Mouse (Mus musculus) forebrain, embryonic 14.5 days (tissue): Measurements from ENCODE around the gene Homer2. TPM values are rescaled to one million over a fixed set of nuclear protein-coding genes. Genes with fewer than 3 reads are reported as not detected.

Source experiments
- ATAC-seq: fragments of 200-750 bp; cut with Nextera tagmentation; 2 replicates; pipeline ENCODE4 v1.8.0; 2017; ENCODE audit warnings: mild to moderate bottlenecking, moderate library complexity
- DNase-seq: peaks from one replicate; pipeline ENCODE4 v3.0.0-alpha.2; 2015; ENCODE audit warnings: low spot score
- H3K27ac ChIP-seq: fragments of 300-500 bp; sonication (generic); 2 replicates; pipeline ENCODE4 v1.5.1; 2014; ENCODE audit warnings: low read depth, mild to moderate bottlenecking, control low read depth, low read length, moderate library complexity
- H3K27me3 ChIP-seq: fragments of 300-500 bp; sonication (generic); replicated peaks from 2 replicates; pipeline ENCODE4 v1.6.1; 2014; ENCODE audit warnings: low read length, control low read depth, mixed read lengths; ENCODE audit not compliant: control insufficient read depth, insufficient read depth
- H3K36me3 ChIP-seq: fragments of 300-500 bp; sonication (generic); 2 replicates; pipeline ENCODE4 v1.6.1; 2014; ENCODE audit warnings: low read length, control low read depth; ENCODE audit not compliant: control insufficient read depth, insufficient read depth
- H3K4me1 ChIP-seq: fragments of 300-500 bp; sonication (generic); 2 replicates; pipeline ENCODE4 v1.6.1; 2014; ENCODE audit warnings: antibody characterized with exemption, low read length, control low read depth; ENCODE audit not compliant: control insufficient read depth, insufficient read depth
- H3K4me2 ChIP-seq: fragments of 300-500 bp; sonication (generic); 2 replicates; pipeline ENCODE4 v1.6.1; 2014; ENCODE audit warnings: mild to moderate bottlenecking, control low read depth, low read length
- H3K4me3 ChIP-seq: fragments of 300-500 bp; sonication (generic); 2 replicates; pipeline ENCODE4 v1.5.1; 2014; ENCODE audit warnings: low read depth, low read length, control low read depth
- H3K9ac ChIP-seq: fragments of 300-500 bp; sonication (generic); 2 replicates; pipeline ENCODE4 v1.6.1; 2014; ENCODE audit warnings: mild to moderate bottlenecking, low read length, control low read depth, moderate library complexity
- H3K9me3 ChIP-seq: fragments of 300-500 bp; sonication (generic); replicated peaks from 2 replicates; pipeline ENCODE4 v1.6.1; 2016; ENCODE audit warnings: low read length, control low read depth, mixed read lengths; ENCODE audit not compliant: control insufficient read depth
- WGBS: fragments of 180-500 bp; shearing (Covaris S2); extraction: QIAGEN DNeasy Blood & Tissue Kit; methylation state at CpG from one replicate; pipeline ENCODE4 v1.1.7; 2014; 5-methylcytosine and 5-hydroxymethylcytosine counted together
- polyA plus RNA-seq: library from polyadenylated mRNA; unstranded; fragments of >200 nt; fragmentation: Nextera tagmentation; extraction: Ambion mirVana; gene quantifications from 2 replicates; pipeline ENCODE4 v1.2.1, GENCODE M21; 2014

Homer2 gene
- polyA plus RNA-seq, 1 experiment from 2014 or later: 16.6 TPM

DNA sequence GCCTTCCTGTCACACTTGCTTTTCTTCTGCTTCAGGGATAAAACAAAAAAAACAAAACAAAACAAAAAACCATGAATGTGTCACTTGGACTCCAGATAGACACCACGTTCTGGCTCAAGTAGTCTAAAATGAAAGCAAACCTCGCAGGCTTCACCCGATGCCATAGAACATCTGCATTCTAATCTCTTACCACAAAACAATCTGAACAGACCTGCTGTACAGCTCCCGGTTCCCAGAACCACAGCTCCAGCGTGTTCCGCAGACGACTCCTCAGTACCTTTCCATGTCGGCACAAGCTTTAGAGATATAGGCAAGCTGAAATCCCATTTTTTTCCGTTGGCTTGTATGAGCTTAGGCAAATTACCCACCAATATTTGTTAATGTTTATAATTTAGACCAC is 22.5 kb upstream of the Homer2 start:
- no peak for DNase-seq
- 89% methylated on average over 9 of the region's 9 CpGs for WGBS
- no peak overlapping the region for H3K9ac ChIP-seq
- no peaks in the 10 kb centered on the region for H3K36me3 ChIP-seq
- no peak overlapping the region for H3K4me3 ChIP-seq
- H3K4me1 ChIP-seq: no peaks in the 10 kb centered on the region
- no peaks in the 10 kb centered on the region for H3K9me3 ChIP-seq
- no peak overlapping the region for H3K4me2 ChIP-seq
- H3K27me3 ChIP-seq: no peaks in the 10 kb centered on the region
- no peak for ATAC-seq
- H3K27ac ChIP-seq: no peak overlapping the region

GRCm38 (mm10) chr7:81727716-81728115 is 20.4 kb upstream of the Homer2 start:
- ATAC-seq: no peak
- Histone ChIP-seq H3K36me3 (no peaks in the 10 kb centered on the region), H3K9ac (no peak overlapping the region), H3K4me2 (no peak overlapping the region), H3K4me3 (no peak overlapping the region), H3K4me1 (no peaks in the 10 kb centered on the region), H3K27me3 (no peaks in the 10 kb centered on the region), H3K27ac (no peak overlapping the region), H3K9me3 (no peaks in the 10 kb centered on the region)
- 80% methylated on average over 9 of the region's 9 CpGs for WGBS
- no peak for DNase-seq

- DNase-seq (no peak), ATAC-seq (no peak)
- WGBS: 60% methylated on average over 2 of the region's 2 CpGs
- H3K9ac ChIP-seq: no peak overlapping the region
- no peaks in the 10 kb centered on the region for H3K27me3 ChIP-seq
- H3K4me2 ChIP-seq: no peak overlapping the region
- no peaks in the 10 kb centered on the region for H3K4me1 ChIP-seq
- H3K4me3 ChIP-seq: no peak overlapping the region
- H3K27ac ChIP-seq: no peak overlapping the region
- H3K9me3 ChIP-seq: no peaks in the 10 kb centered on the region
- no peaks in the 10 kb centered on the region for H3K36me3 ChIP-seq
Measured at GRCm38 (mm10) chr7:81726728-81727005, 19.3 kb upstream of the Homer2 start.

DNA sequence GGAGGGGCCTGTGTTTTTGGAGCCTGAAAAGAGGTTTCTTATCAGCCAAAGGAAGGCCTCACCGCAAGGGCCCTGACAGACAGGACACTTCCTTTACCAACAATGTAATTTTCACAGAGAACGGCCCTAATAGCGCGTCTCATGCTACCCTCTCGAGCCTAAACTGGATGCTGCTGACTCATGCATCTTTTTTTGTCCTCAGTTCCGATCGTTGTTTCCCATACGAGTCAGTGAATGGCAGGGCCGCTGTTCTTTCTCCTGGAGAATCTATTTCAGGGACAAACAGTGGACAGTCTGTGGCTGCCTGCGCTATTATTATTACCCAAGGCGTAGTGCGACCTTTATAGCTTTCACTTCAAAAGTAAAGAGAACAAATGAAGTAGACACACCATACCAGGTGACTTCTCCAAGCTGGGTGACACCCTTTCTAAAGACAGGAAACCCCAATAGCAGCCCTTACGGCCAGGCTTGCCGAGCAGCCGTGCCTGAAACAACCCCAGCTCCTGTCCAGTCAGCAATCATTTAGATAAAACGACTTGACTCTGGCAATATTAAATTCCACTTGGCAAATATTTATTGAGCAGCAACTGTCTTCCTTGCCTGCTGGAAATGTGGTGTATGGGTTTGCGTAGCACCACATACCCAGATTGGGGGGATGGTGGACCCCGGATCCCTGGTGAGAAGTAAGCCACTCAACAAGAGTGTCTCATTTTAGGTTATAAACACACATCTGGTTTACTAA is 18.8 kb upstream of the Homer2 start:
- Histone ChIP-seq H3K27ac (no peak overlapping the region), H3K4me3 (no peak overlapping the region), H3K9me3 (no peaks in the 10 kb centered on the region), H3K27me3 (no peaks in the 10 kb centered on the region), H3K9ac (no peak overlapping the region), H3K36me3 (no peaks in the 10 kb centered on the region), H3K4me2 (no peak overlapping the region), H3K4me1 (0 out of 2 replicates have a peak, but pooled peaks cover 2% of the 10 kb centered on the region)
- ATAC-seq: no peak
- 79% methylated on average over 18 of the region's 18 CpGs for WGBS
- no peak for DNase-seq

GRCm38 (mm10) chr7:81723851-81724250 is 16.5 kb upstream of the Homer2 start:
- no peak overlapping the region for H3K4me3 ChIP-seq
- no peaks in the 10 kb centered on the region for H3K36me3 ChIP-seq
- DNase-seq (no peak), ATAC-seq (no peak)
- H3K4me2 ChIP-seq: no peak overlapping the region
- WGBS: 91% methylated on average over 10 of the region's 10 CpGs
- H3K27me3 ChIP-seq: no peaks in the 10 kb centered on the region
- no peak overlapping the region for H3K27ac ChIP-seq
- no peak overlapping the region for H3K9ac ChIP-seq
- H3K4me1 ChIP-seq: 0 out of 2 replicates have a peak, but pooled peaks cover 2% of the 10 kb centered on the region
- H3K9me3 ChIP-seq: no peaks in the 10 kb centered on the region

- WGBS: 31% methylated on average over 5 of the region's 5 CpGs
- Histone ChIP-seq H3K27ac (no peak overlapping the region), H3K36me3 (no peaks in the 10 kb centered on the region), H3K9ac (no peak overlapping the region), H3K4me1 (0 out of 2 replicates have a peak, but pooled peaks cover 2% of the 10 kb centered on the region), H3K9me3 (no peaks in the 10 kb centered on the region), H3K4me3 (no peak overlapping the region), H3K4me2 (no peak overlapping the region), H3K27me3 (no peaks in the 10 kb centered on the region)
- ATAC-seq (no peak), DNase-seq (no peak)
Measured at GRCm38 (mm10) chr7:81721271-81721670, 13.9 kb upstream of the Homer2 start.

- H3K27ac ChIP-seq: no peak overlapping the region
- no peak overlapping the region for H3K4me3 ChIP-seq
- no peaks in the 10 kb centered on the region for H3K36me3 ChIP-seq
- H3K4me2 ChIP-seq: no peak overlapping the region
- H3K9ac ChIP-seq: no peak overlapping the region
- H3K9me3 ChIP-seq: no peaks in the 10 kb centered on the region
- no peak for ATAC-seq
- 92% methylated on average over 1 of the region's 1 CpGs for WGBS
- no peaks in the 10 kb centered on the region for H3K27me3 ChIP-seq
- 0 out of 2 replicates have a peak, but pooled peaks cover 2% of the 10 kb centered on the region for H3K4me1 ChIP-seq
- DNase-seq: no peak
Measured at GRCm38 (mm10) chr7:81719216-81719661, 11.9 kb upstream of the Homer2 start.

DNA sequence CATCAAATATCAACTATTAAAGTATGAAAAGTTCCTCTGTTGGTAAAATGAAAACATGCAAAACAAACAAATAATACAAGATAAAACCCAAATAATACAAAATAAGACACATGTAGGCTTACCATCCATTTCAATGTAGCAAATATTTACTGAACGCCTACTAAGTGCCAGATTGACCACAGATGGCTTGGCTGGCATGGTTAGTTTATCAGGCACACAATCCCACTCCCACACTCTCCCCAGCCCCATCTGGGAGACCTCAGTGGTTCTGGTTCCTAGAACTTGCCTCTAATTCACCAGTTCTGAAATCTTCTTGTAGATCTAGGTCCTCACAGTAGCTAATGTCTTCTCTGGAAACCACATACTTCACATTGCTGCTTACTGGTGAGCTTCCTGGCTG is 11.3 kb upstream of the Homer2 start:
- ATAC-seq (no peak), DNase-seq (no peak)
- Histone ChIP-seq H3K27ac (no peak overlapping the region), H3K9ac (no peak overlapping the region), H3K36me3 (no peaks in the 10 kb centered on the region), H3K4me1 (0 out of 2 replicates have a peak, but pooled peaks cover 2% of the 10 kb centered on the region), H3K4me3 (no peak overlapping the region), H3K4me2 (no peak overlapping the region), H3K27me3 (no peaks in the 10 kb centered on the region), H3K9me3 (no peaks in the 10 kb centered on the region)
- 82% methylated on average over 1 of the region's 1 CpGs for WGBS

DNA sequence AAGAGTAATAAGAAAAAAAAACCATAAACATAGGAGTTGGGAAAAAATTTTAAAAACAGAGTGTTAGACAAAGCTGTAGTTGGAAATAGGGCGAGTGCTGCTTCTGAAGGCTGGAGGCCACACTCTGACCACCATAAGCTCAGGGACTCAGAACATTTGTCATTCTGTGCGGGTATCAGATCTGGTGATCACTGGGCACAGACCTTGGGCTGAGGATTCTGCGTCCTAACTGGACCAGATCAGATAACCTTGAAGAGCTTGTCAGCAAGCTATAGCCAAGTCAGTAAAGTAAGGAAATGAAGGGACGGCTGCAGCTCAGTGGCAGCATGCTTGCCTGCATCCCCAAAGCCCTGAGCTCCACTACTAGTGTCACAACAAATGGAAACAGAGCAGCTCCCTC is 2.8 kb upstream of the Homer2 start:
- Histone ChIP-seq H3K9me3 (no peaks in the 10 kb centered on the region), H3K9ac (no peak overlapping the region), H3K4me2 (no peak overlapping the region), H3K36me3 (no peaks in the 10 kb centered on the region), H3K27ac (no peak overlapping the region), H3K4me1 (peaks cover 7% of the 10 kb centered on the region; the same call in 1 of the 2 replicates), H3K27me3 (no peaks in the 10 kb centered on the region), H3K4me3 (no peak overlapping the region)
- no peak for DNase-seq
- 86% methylated on average over 4 of the region's 4 CpGs for WGBS
- ATAC-seq: no peak
